Mouse (Mus musculus) ES-E14 (cell line): Measurements from ENCODE around the gene Fam193b.

ENCODE experiments used
- HCFC1 ChIP-seq: IDR thresholded peaks from 2 replicates; pipeline ENCODE4 v1.6.1; 2012; ENCODE audit warnings: low read length, inconsistent platforms, borderline replicate concordance; ENCODE audit not compliant: insufficient read depth
- ZNF384 ChIP-seq: IDR thresholded peaks from 2 replicates; pipeline ENCODE4 v1.6.1; 2012; ENCODE audit warnings: low read depth, low read length, inconsistent platforms

- TF ChIP-seq HCFC1 (peak; percentile 94), ZNF384 (no peak; the same call in 1 of the 2 replicates)
Observed at GRCm38 (mm10) chr13:55592512-55593253, 21.8 kb upstream of the Fam193b start.
